Mouse (Mus musculus) lung, embryonic 16.5 days (tissue): ENCODE measurements around the gene Ppp1r32. TPM values are rescaled to one million over a fixed set of nuclear protein-coding genes. Genes with fewer than 3 reads are reported as not detected.

Experiments
- ATAC-seq: fragments of 200-750 bp; cut with Nextera tagmentation; 2 replicates; pipeline ENCODE4 v1.8.0; 2017; ENCODE audit warnings: low read depth, mild to moderate bottlenecking, moderate library complexity
- H3K27ac ChIP-seq: fragments of 300-500 bp; sonication (generic); 2 replicates; pipeline ENCODE4 v1.5.1; 2014; ENCODE audit warnings: mild to moderate bottlenecking, control low read depth, low read length
- H3K27me3 ChIP-seq: fragments of 300-500 bp; sonication (generic); 2 replicates; pipeline ENCODE4 v1.6.1; 2014; ENCODE audit warnings: low read depth, low read length, mixed read lengths; ENCODE audit not compliant: control insufficient read depth, insufficient read depth
- H3K36me3 ChIP-seq: fragments of 300-500 bp; sonication (generic); 2 replicates; pipeline ENCODE4 v1.6.1; 2014; ENCODE audit warnings: low read length; ENCODE audit not compliant: control insufficient read depth, insufficient read depth
- H3K4me1 ChIP-seq: fragments of 300-500 bp; sonication (generic); replicated peaks from 2 replicates; pipeline ENCODE4 v1.6.1; 2014; ENCODE audit warnings: low read length, mixed read lengths; ENCODE audit not compliant: control insufficient read depth, insufficient read depth
- H3K4me2 ChIP-seq: fragments of 300-500 bp; sonication (generic); 2 replicates; pipeline ENCODE4 v1.6.1; 2014; ENCODE audit warnings: low read depth, low read length, control low read depth
- H3K4me3 ChIP-seq: fragments of 300-500 bp; sonication (generic); 2 replicates; pipeline ENCODE4 v1.5.1; 2014; ENCODE audit warnings: mild to moderate bottlenecking, low read length, control low read depth
- H3K9ac ChIP-seq: fragments of 300-500 bp; sonication (generic); 2 replicates; pipeline ENCODE4 v1.6.1; 2014; ENCODE audit warnings: low read length, control low read depth
- H3K9me3 ChIP-seq: fragments of 300-500 bp; sonication (generic); 2 replicates; pipeline ENCODE4 v1.6.1; 2016; ENCODE audit warnings: low read length; ENCODE audit not compliant: control insufficient read depth
- WGBS: fragments of 180-500 bp; shearing (Covaris S2); extraction: QIAGEN DNeasy Blood & Tissue Kit; methylation state at CpG from one replicate; pipeline ENCODE4 v1.1.7; 2014; 5-methylcytosine and 5-hydroxymethylcytosine counted together
- polyA plus RNA-seq: library from polyadenylated mRNA; unstranded; fragments of >200 nt; fragmentation: Nextera tagmentation; extraction: Ambion mirVana; gene quantifications from 2 replicates; pipeline ENCODE4 v1.2.1, GENCODE M21; 2015

Ppp1r32 gene
- polyA plus RNA-seq, 1 experiment from 2014 or later = 2.1 TPM

DNA sequence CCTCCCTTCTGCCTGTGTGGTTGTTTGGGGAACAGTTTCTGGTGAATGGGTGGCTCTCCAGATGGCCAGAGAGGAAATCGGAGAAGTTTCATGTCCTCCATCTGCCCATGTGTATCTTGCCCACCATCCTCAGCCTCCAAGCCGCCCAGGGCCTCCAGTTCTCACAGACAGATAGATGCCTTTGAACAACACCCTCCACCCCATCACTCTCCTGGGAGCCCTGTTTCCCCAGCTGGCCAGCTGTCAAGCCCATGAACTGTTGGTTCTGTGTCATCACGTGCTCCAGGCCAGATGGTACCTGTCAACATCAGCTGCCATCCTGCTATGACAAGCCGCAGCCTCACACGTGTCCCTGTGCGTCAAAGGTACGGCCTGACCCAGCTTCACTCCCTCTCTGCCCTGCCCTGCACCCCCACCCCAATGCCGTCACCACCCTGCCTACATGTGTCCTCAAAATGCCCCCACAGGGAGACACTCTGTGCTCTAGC is 13.5 kb downstream of the Ppp1r32 start:
- H3K4me2 ChIP-seq = no peak overlapping the region
- no peaks in the 10 kb centered on the region for H3K36me3 ChIP-seq
- no peaks in the 10 kb centered on the region for H3K27me3 ChIP-seq
- 23% methylated on average over 8 of the region's 8 CpGs for WGBS
- H3K4me1 ChIP-seq = 0 out of 2 replicates have a peak, but pooled peaks cover 3% of the 10 kb centered on the region
- no peak overlapping the region for H3K27ac ChIP-seq
- H3K4me3 ChIP-seq = no peak overlapping the region
- H3K9ac ChIP-seq = no peak overlapping the region
- ATAC-seq = peak; percentile 43
- no peaks in the 10 kb centered on the region for H3K9me3 ChIP-seq

DNA sequence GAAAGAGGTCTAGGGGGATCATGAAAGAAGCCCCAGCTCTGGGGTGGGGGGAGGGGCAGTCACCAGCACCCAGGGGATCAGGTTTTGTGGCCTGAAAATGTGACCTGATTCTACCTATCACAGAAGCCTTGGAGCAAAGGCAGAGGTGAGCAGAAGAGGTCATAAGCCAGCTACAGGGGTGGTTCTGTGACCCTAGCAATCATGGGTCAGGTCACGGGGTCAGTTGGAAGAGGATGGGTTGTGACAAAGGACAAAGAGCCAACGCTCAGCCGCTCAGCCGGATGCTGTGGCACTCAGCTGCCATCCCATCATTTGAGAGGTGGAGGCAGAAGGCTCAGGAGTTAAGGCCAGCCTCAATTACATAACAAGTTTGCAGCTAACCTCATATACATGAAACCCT is 18.3 kb downstream of the Ppp1r32 start:
- H3K4me1 ChIP-seq = peaks cover 9% of the 10 kb centered on the region; the same call in 1 of the 2 replicates
- no peaks in the 10 kb centered on the region for H3K9me3 ChIP-seq
- peaks cover 12% of the 10 kb centered on the region for H3K27me3 ChIP-seq
- H3K27ac ChIP-seq = no peak overlapping the region
- WGBS = 33% methylated on average over 4 of the region's 4 CpGs
- H3K4me2 ChIP-seq = no peak overlapping the region
- H3K9ac ChIP-seq = no peak overlapping the region
- no peaks in the 10 kb centered on the region for H3K36me3 ChIP-seq
- H3K4me3 ChIP-seq = no peak overlapping the region
- ATAC-seq = no peak

- Histone ChIP-seq H3K9ac (no peak overlapping the region), H3K9me3 (no peaks in the 10 kb centered on the region), H3K4me3 (no peak overlapping the region), H3K4me2 (peak overlapping the region; percentile 21; the same call in 1 of the 2 replicates), H3K36me3 (no peaks in the 10 kb centered on the region), H3K27ac (no peak overlapping the region), H3K27me3 (peaks cover 34% of the 10 kb centered on the region), H3K4me1 (peaks cover 27% of the 10 kb centered on the region)
- WGBS = 17% methylated on average over 7 of the region's 7 CpGs
- no peak for ATAC-seq
Measured at GRCm38 (mm10) chr19:10461584-10461983, 21.1 kb downstream of the Ppp1r32 start.

- Histone ChIP-seq H3K4me2 (no peak overlapping the region), H3K4me1 (peaks cover 30% of the 10 kb centered on the region), H3K9ac (no peak overlapping the region), H3K36me3 (no peaks in the 10 kb centered on the region), H3K4me3 (no peak overlapping the region), H3K9me3 (no peaks in the 10 kb centered on the region), H3K27me3 (peaks cover 50% of the 10 kb centered on the region), H3K27ac (no peak overlapping the region)
- 61% methylated on average over 11 of the region's 11 CpGs for WGBS
- no peak for ATAC-seq
Measured at GRCm38 (mm10) chr19:10459907-10460306, 22.8 kb downstream of the Ppp1r32 start.

DNA sequence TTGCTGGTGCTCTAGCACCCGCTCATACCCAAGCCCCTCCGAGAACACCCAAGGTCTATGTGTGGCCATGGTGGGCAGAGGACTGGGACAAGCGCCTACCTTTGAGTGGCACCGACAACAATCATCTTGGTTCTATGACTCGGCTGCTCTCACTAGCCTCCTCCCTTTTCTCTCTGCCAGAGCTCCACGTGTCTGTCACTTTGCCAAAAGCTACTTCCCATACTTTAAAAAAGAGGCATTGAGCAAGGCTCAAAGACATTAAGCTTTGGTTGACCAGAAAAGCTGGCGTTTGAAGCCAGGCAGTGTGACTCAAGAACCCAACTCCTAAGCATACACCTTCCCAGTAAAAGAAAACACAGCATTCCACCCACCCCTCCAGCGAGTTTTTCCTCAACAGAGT is 24.6 kb downstream of the Ppp1r32 start:
- Histone ChIP-seq H3K36me3 (no peaks in the 10 kb centered on the region), H3K9ac (no peak overlapping the region), H3K4me1 (peaks cover 30% of the 10 kb centered on the region), H3K27ac (no peak overlapping the region), H3K27me3 (peaks cover 53% of the 10 kb centered on the region), H3K9me3 (no peaks in the 10 kb centered on the region), H3K4me3 (peak overlapping the region; percentile 56), H3K4me2 (peak overlapping the region; percentile 94)
- peak; percentile 24; the same call in 1 of the 2 replicates for ATAC-seq
- 6% methylated on average over 8 of the region's 8 CpGs for whole genome bisulfite sequencing

DNA sequence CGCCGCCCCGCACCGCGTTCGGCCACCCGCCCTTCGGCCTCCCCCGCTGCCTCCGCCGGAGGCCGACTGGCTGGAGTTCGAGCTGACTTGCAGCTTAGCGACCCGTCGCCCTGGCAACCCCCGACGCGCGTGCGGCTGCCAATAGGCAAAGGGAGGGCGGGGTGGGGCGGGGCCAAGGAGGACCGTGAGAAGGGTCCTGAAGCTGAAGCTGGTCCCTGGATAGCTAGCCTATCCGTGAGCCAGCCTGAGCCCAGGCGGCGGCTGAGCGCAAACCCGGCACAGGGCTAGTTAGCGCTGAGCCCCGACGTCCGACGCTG is 25.3 kb downstream of the Ppp1r32 start:
- Histone ChIP-seq H3K9ac (peak overlapping the region; percentile 60), H3K4me3 (peak overlapping the region; percentile 56), H3K4me2 (peak overlapping the region; percentile 94), H3K36me3 (no peaks in the 10 kb centered on the region), H3K9me3 (no peaks in the 10 kb centered on the region), H3K27ac (no peak overlapping the region), H3K4me1 (peaks cover 30% of the 10 kb centered on the region), H3K27me3 (peaks cover 53% of the 10 kb centered on the region)
- WGBS = 0% methylated on average over 33 of the region's 34 CpGs
- ATAC-seq = peak; percentile 92

DNA sequence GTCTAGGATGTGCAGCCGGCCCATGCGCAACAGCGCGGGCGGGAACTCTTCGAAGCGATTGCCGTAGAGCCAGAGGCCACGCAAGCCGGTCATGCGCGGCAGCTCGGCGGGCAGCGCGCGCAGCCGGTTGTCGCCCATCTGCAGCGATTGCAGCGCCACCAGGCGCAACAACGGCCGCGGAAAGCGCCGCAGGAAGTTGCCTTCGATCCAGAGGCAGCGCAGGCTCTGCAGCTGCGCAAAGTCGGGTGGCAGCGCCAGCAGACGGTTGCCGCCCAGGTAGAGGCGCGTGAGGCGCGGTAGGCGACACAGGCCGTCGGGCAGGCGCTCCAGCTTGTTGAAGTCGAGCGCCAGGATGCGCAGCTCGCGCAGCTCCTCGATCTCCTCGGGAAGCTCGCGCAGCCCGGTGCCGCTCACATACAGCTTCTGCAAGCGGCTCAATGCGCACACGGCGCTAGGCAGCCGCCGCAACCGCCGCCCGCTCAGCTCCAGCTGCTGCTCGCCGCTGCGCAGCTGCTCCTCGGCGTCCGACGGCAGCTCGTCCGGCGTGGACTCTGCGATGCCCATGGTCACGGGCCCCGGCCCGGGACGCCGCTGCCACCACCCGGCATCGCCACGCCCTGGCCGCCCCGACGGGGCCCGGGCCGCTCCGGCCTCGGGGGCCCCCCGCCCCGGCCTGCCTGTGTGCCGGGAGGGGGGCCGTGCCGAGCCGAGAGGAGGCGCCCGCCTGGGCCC is 25.8 kb downstream of the Ppp1r32 start, which contains the start of gene Lrrc10b:
TSS of gene Lrrc10b (minus strand) at position 722 of the 732 bp plus-strand sequence.
- Histone ChIP-seq H3K27me3 (peaks cover 53% of the 10 kb centered on the region), H3K27ac (no peak within 1 kb of the TSS), H3K4me3 (peak within 1 kb of the TSS; percentile 56), H3K36me3 (no peaks in the 10 kb centered on the region), H3K4me2 (peak within 1 kb of the TSS; percentile 94), H3K9ac (peak within 1 kb of the TSS; percentile 60), H3K4me1 (peaks cover 28% of the 10 kb centered on the region), H3K9me3 (no peaks in the 10 kb centered on the region)
- ATAC-seq = peak; percentile 64
- WGBS = under 1% methylated on average over 81 of the region's 96 CpGs

DNA sequence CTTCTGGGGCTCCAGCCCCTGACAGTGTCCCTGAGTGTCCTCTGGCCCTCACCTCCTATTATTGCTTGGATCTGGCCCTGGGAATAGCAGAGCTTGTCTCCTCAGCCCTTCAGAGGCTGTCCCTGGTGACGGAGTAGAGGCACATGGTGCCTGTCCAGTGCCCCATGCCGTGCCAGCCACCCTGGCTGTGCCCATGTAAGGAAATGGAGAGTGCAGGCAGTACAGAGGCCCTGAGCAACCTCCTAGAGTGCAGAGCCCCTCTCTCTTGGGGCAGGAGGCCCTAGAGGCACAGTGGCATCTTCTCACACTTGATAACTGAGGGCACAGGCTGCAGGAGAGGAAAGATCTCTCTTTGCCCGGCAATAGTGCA is 27.3 kb downstream of the Ppp1r32 start:
- H3K4me1 ChIP-seq = peaks cover 23% of the 10 kb centered on the region
- 64% methylated on average over 3 of the region's 3 CpGs for WGBS
- no peak for ATAC-seq
- no peak overlapping the region for H3K4me3 ChIP-seq
- H3K36me3 ChIP-seq = no peaks in the 10 kb centered on the region
- no peaks in the 10 kb centered on the region for H3K9me3 ChIP-seq
- H3K9ac ChIP-seq = no peak overlapping the region
- no peak overlapping the region for H3K4me2 ChIP-seq
- H3K27me3 ChIP-seq = peaks cover 45% of the 10 kb centered on the region
- no peak overlapping the region for H3K27ac ChIP-seq

GRCm38 (mm10) chr19:10454718-10455436 is 27.9 kb downstream of the Ppp1r32 start:
- peaks cover 23% of the 10 kb centered on the region for H3K4me1 ChIP-seq
- H3K27me3 ChIP-seq = peaks cover 45% of the 10 kb centered on the region
- no peaks in the 10 kb centered on the region for H3K9me3 ChIP-seq
- no peak overlapping the region for H3K9ac ChIP-seq
- no peak overlapping the region for H3K4me3 ChIP-seq
- H3K4me2 ChIP-seq = no peak overlapping the region
- 49% methylated on average over 4 of the region's 4 CpGs for WGBS
- no peak for ATAC-seq
- H3K36me3 ChIP-seq = no peaks in the 10 kb centered on the region
- no peak overlapping the region for H3K27ac ChIP-seq
